Mouse (Mus musculus): ENCODE measurements at regions not wholly inside any gene's neighbourhood (a gene's known extent, or its start where the extent isn't known, plus 50 kb on each side); places are given as distances from the start of the nearest gene placed in this dataset.

DNA sequence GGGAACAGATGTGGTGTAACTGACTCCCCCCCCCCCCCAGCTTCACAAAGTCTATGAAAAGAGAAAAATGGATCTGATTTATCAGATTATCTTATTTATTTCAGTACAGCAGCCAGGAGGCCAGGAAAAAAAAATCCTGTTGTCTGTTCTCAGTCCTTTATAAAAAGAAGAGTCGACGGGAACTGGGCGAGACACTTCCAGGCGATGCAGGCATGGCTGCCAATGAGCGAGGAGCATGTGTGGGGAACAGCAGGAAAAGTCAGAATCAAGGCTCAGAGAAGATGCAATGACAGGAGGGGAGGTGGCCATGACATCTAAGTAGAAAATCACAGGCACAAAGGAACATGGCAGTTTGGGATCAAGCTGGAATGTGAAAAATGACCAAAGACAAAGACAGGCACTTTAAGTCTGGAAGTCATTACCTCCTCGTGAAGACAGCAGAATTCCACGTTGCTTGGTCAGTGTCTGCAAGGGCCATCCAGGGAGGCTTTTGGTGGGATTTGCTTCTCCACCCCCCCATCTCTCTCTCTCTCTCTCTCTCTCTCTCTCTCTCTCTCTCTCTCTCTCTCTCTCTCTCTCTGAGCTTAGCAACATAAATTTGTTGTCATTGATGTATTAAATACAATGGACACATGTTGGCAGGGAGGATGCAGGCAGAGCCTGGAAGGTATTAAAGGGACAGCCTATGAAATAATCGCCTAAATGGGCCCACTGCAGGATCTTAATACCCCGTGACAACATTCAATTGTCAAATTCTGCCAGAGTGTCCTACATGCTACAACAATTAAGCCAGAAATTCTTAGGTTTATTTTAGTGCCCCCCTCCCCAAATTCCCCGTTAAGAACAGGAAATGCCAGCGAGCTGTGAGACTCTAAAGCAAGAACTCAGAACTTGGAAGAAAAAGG, 497.1 kb upstream of the Mki67 start:
- ATAC-seq (replicated peaks; ENCODE audit: low FRiP score, poor library complexity, severe bottlenecking): no peak

DNA sequence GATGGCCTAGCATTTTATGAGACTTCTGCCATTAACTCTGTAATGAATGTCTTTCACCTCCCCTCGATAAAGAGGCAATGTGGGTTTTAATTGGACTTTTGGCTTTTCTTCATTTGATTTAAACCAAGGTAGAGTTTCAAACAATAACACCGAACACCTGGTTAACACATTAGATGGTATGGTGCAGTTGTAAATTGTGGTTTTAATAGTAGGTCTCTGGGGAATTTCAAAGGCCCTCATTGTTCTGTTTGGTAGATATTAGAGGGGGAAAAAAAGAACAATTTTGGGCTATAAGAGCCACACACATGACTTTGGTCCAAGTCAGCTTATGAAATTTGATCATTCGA, 497.8 kb upstream of the Mki67 start:
- ATAC-seq (replicated peaks; ENCODE audit: low FRiP score, poor library complexity, severe bottlenecking): no peak

DNA sequence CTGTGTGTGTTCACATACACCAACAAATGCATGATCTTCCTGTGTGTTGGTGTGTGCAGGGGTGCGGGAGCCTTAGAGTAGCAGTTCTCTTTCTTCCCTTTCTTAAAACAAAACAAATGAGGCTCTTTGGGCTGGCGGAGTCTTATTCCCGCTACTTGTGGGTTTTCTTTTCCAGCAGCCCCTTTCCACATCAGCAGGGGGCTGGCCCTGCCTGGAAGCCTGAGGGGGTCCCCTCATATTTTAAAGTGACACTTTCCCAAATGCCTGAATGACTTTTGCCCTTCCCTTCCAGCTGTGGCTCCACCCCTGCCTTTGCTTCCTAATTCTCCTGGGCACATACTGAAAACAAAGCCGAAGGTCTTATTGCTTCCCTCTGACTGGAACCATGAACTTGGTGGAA, 498.3 kb upstream of the Mki67 start:
- no peak for ATAC-seq (replicated peaks; ENCODE audit: low FRiP score, poor library complexity, severe bottlenecking)

DNA sequence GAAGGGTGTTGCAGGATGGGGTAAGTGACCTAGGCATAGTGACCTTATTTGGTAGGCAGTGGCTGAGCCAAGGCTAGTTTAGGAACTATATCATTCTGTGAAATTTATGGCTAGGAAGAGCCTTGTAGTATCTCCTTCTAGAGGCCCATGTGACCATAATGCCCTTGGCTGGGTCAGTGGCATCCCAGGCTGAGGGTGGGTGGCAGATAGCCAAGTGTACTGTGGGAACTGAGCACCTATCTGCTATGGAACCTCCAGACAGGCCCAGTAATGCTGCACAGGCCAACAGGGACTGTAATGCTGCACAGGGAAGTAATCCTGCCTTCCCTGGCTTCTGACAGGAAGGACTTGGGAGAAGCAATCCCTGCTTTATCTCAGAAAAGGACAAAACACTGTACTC, 500.6 kb upstream of the Mki67 start:
- ATAC-seq (replicated peaks; ENCODE audit: low FRiP score, poor library complexity, severe bottlenecking): no peak

DNA sequence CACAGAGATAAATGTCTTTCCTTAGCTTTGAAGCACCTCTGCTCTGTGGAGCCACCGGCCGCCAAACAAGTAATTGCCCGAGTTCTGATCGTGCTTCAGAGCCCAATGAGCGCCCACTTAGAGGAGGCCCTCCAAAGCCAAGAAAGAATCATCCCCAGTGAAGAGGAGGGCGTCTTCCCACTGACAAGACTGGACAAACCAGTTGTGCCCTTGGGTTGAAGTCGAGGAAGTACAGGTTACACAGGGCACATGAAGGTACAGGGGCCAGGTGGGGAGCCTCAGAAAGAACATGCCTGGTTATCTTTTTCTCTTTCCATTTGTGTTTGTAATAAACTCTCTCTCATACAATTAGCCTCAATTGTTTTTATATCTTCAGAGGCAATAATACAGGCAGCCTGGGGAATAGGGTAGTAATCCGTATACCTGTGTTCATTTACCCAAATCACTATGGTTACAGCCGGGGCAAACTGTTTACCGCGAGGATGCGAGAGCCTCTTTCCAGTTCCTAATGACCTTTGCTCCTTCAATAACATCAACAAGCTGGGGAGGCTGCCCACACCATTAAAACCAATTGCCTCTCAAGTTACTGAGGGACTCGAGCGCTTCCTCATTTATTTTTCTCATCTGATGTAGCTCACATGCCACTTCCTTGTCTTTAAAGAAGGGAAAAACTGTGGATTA, 503.5 kb upstream of the Mki67 start:
- no peak for ATAC-seq (replicated peaks; ENCODE audit: low FRiP score, poor library complexity, severe bottlenecking)

DNA sequence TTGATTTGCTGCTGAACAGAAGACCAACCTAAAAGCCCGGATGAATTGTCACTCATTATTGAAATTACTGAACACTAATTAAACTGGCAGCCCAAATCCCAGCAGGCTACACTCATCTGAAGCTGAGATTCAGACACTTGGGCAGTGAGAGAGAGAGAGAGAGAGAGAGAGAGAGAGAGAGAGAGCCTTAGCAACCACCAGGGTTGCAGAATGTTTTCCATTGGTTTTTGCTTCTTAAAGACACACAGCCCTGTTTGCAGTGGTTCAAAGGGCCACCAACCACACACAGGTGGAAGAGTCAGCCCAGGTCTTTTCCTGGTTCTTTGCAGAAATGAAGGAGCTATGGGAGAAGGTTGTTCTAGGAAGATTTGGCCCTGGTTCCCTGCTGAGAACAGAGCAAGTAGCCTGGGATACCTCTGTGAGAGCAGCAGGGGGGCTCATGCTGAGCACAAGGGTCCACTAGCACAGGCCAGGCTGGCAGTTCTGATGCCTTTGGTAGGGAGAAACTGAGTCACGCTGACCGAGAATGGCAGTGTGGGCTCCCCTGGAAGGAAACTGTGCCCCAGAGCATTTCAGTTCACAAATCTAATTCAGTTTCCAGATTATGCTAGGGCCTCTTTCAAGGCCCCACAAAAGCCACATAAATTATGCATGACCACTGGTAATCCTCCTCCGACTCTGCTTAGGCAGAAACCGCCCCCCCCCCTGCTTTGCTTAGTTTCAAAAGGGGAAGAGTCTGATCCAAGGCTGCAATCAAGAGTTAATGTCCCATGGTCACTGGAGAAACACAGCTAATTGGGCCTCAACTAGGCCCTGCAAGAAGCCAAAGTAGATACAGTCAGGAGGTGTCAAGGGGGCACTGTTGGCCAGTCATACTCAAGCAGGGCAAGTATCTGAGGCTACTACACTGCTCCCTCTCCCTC, 504.3 kb upstream of the Mki67 start:
- no peak for ATAC-seq (replicated peaks; ENCODE audit: low FRiP score, poor library complexity, severe bottlenecking)

DNA sequence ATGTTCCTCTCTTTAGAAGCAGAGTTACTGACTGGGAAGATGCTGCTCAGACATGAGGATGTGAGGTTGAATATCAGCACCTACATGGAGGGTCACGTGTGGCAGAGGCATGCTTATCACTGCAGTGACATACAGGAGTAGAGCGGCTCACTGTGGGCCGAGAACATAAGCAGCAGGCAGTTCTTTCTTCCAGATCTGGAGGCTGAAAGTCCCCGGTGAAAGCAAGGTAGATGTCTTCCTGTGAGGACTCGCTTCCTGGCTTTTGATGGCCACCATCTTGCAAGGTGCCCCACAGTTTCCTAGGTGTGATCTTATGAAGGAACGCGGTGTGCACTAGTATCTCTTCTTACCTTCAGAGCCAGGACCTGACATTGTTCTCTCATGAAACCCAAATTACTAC, 505.5 kb upstream of the Mki67 start:
- no peak for ATAC-seq (replicated peaks; ENCODE audit: low FRiP score, poor library complexity, severe bottlenecking)

DNA sequence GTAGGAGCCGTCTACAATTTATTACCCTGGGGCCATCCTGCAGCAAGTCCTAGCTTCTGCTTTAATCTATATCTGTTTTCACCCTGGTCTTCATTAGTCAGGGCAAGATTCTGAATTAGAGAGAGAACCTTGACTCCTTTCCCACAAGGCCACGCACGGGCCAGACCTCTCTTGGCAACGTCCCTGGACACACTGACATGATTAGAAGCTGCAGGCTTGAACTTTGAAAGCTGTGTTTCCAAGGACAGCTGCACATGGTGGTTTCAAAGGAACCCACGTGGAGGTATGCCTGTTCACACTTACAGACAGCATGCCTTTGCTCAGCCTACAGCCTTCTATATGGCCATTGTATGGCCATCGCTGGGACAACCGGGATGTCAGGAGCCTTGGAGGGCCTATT, 509.9 kb upstream of the Mki67 start:
- ATAC-seq (replicated peaks; ENCODE audit: low FRiP score, poor library complexity, severe bottlenecking): no peak

DNA sequence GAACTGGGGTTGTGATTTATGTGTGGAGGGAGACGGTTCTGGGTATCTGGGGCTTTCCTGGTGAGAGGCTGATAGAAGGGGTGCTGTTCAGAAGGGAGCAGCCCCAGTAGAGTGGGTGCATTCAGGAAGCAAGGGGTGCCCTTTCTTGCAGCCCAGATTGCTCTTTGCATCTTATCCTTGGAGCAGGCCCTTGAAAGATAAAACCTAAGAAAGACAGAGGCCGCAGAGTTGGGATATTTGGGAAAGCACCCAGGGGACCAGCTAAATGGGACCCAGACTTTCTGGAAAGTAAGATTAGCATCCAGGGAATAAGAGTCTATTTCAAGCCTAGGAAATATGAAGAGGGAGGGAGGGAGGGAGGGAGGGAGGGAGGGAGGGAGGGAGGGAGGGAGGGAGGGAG, 512.2 kb upstream of the Mki67 start:
- no peak for ATAC-seq (replicated peaks; ENCODE audit: low FRiP score, poor library complexity, severe bottlenecking)

DNA sequence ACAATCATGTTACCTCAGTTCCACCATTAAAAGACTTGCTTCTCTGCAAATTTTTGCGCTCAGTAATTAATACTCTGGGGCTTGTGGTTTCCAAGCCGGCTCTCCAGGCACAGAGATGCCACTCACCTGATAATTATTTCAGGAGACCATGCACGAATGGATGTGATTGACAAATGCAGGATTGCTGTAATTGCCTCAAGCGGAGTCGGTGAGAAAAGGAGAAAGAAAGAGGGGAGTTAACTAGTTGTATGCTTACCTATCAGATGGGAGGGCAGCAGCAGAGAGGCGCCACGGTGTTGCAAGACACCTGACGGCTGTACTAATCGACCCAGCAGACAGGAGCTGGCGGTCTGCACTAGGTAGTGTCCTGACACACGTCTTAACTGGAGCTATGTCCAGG, 513.4 kb upstream of the Mki67 start:
- no peak for ATAC-seq (replicated peaks; ENCODE audit: low FRiP score, poor library complexity, severe bottlenecking)

DNA sequence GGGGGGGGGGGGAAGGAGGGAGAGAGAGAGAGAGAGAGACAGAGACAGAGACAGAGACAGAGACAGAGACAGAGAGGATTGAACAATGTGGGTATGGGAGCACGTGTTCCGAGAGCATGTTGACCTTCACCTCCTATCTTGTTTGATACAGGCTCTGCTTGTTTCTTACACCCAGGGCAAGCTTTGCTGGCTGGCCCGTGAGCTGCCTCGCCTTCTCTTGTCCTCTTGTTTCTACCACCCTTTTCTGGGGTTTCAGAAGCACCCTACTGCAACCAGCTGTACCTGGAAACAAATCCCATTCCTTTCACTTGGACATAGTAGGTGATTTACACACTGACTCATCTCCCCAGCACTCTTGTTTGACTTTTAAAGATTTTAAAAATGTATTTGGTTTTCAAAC, 516.0 kb upstream of the Mki67 start:
- ATAC-seq (replicated peaks; ENCODE audit: low FRiP score, poor library complexity, severe bottlenecking): no peak

DNA sequence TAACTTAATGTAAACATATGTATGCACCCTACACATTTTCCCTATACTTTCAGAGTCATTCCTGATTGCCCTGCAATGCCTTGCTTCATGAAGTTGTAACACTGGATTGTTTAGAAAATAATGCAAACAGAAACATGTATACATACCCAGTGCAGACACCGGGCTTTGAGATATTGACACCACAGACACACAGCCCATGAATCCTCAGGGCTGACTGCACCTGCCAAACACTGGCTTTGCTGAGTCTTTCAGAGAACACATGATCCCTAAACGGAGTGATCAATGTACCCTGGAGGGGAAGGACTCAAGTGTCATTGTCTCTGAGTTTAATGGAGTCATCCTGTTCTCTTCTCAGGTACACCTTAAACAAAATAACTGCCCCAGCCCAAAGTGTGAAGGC, 519.4 kb upstream of the Mki67 start:
- ATAC-seq (replicated peaks; ENCODE audit: low FRiP score, poor library complexity, severe bottlenecking): no peak

DNA sequence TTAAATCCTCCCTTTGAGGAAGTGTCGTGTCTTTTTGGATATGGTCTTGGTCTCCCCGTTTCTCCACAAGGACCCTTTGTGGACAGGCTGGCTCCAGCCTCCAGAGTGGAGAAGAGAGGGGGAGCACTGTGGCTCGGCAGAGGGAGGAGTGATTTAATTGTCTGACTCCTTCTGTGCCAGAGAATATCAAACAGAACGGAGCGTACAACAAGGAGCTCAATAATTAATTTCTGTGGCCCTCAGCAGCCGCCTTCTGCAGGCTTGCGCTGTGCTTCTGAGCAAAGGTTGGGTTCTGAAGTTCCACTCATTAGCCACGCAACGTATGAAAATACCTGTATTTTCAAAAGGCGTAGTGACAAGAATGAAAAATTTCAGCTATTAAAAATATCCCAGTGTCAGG, 520.2 kb upstream of the Mki67 start:
- ATAC-seq (replicated peaks; ENCODE audit: low FRiP score, poor library complexity, severe bottlenecking): no peak

DNA sequence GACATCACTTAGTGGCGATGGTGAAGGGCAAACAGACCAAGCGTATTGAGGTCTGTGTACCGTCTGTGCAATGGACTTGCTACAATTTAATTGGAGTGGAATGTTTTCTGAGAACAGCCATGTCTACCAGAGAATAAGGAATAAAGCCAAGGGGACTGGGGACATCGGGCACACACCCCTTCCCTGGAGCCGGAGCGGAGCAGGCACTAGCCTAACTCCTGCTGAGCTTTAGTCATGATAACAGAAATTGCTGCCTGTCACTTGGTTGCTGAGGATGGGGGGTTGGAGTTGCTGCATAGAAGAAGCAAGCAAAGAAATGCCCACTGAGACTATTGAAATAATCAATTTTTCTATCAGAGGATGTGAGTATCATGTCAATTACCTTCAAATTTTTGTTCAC, 549.5 kb upstream of the Mki67 start:
- ATAC-seq (replicated peaks; ENCODE audit: low FRiP score, poor library complexity, severe bottlenecking): no peak

DNA sequence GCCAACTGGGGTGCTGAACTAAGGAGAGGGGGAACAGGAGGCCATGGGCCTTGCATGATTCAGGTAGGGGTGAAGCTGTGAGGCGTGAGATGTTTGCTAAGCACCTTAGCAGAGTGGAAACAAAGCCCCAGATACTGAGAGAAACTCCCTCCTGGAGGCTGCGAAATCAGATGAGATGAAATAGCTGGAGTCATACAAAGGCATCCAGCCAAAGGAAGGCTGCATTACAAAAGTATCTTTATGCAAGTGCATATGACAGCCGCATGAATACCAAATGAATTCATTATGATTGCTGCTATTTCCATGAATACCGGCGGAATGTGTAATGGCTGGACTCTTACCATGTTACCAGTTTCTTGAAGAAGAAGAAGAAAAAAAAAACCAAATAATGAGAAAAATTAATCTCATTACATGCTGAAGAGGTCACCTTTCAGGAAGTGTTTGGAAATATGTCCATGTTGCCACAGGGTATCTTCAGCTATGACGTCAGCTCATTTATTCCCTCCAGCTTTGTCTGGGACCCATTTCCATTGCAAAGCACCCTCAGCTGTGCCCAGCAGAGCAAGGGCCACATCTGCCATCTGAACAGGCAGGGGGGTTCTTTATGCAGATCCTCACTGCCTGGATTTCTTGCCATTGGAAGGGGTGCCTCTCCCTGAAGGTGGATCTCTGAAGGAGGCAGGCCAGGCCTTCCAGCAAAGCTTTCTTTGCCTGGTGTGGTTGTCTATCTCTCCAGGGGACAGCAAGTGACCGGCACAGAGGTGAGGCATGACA, 551.7 kb upstream of the Mki67 start:
- ATAC-seq (replicated peaks; ENCODE audit: low FRiP score, poor library complexity, severe bottlenecking): no peak

DNA sequence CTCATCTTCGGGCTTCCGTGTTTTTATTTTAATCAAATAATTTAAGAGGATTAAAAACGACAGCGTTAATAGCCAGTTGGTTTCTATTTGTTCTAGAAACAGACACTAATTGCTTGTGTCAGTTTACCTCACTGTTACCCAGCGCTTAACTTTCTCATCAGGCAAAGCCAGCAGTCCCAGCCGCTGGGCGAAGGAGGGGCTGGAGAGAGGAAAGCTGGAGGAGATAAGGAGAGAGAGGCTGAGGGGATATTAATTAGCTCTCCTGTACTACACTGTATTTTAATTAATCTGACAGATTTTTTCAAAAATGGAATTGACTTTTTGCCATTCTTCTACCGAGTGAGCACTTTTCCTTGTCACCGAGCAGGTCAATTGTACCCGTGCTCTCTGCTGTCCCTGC, 559.5 kb upstream of the Mki67 start:
- ATAC-seq (replicated peaks; ENCODE audit: low FRiP score, poor library complexity, severe bottlenecking): no peak

DNA sequence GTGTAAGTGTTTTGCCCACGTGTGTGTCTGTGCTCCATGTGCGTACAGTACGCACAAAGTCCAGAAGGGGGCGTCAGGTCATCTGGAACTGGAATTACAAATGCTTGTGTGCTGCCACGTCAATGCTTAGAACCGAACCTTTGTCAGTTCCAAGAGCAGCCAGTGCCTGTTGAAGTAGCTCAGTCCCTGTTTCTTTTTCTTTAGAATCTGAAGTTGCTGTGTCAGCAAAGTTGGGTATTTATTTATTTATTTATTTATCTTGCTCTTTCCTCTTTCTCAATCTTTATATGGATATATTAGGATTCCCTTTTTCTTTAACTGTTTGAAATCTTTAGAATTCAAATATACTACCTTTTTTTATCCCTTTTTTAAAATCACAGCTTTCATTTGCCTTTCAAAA, 567.6 kb upstream of the Mki67 start:
- ATAC-seq (replicated peaks; ENCODE audit: low FRiP score, poor library complexity, severe bottlenecking): no peak

DNA sequence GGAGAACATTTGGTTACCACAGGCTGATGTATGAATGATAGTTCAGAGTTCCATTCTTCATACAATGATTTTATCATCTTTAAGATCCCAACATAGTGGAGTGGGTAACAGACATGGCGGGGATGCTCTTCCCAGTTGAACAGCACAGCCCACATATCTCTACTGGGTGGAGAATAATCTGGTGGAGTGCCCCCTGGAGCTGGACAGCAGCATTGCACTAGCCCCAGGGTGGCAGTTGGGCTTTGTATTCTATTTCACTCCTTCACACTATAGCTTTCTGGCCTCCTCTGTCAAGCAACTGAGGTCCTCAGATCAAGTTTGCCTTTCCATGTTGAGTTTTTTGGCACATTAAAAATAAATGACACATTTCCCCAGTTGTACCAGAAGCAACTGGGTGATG, 569.4 kb upstream of the Mki67 start:
- no peak for ATAC-seq (replicated peaks; ENCODE audit: low FRiP score, poor library complexity, severe bottlenecking)

DNA sequence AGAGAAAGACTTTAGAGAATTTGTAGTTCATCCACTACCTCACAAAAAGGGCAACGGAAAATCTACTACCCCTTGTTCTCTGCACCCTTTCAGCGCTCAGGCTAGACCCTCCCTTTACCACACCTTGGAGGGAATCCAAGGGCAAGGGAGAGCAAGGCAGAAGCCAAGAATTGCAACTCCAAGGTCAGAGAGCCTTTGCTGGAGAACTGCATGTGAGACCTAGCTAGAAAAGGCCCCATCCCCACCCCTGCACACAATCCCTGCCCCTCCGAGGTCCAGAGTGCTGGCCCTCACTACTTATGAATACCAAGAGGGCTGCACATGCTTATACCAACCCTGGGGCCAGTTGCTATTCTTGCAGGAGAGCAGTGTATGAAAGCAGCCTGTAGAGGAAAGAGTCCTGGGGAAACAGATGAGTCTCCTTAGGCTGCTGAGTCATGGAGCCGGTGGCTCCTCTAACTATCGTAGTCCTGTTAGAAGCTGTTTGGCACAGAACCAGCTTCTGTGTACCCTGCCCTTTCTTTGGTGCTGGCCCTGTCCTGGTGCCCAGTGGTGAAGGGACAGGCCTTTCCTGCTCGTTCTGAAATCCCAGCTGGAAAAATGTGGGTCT, 577.5 kb upstream of the Mki67 start:
- ATAC-seq (replicated peaks; ENCODE audit: low FRiP score, poor library complexity, severe bottlenecking): no peak

DNA sequence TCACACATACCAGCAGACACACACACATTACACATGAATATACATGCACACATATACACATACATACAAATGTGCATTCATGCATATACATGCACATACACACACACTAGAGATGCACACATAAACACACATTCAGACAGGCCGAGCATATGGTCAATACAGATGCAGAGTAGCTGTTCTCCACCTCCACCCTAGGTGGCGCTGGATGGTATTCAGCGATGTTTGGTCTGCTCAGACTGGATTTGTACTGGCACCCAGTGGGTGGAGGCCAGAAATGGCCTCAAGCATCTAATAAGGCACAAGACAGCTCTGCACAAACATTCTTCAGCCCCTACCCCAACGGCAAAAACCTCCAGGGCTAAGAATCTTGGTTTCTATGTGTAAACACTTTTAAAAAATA, 578.3 kb upstream of the Mki67 start:
- ATAC-seq (replicated peaks; ENCODE audit: low FRiP score, poor library complexity, severe bottlenecking): no peak

Measured in erythroblast, adult 5-6 weeks (primary cell).